Mouse (Mus musculus) lung, postnatal 0 days (tissue): ENCODE results near the gene Cers6.

Source experiments
- CTCF ChIP-seq: IDR thresholded peaks from 2 replicates; pipeline ENCODE4 v1.5.1; 2016; ENCODE audit warnings: antibody characterized with exemption, mild to moderate bottlenecking
- EP300 ChIP-seq: IDR thresholded peaks from 2 replicates; pipeline ENCODE4 v1.6.1; 2016; ENCODE audit warnings: antibody characterized with exemption, mild to moderate bottlenecking, control low read depth

GRCm38 (mm10) chr2:68957831-68958230 is 96.6 kb downstream of the Cers6 start:
- no peak for TF ChIP-seq EP300
- TF ChIP-seq CTCF: no peak
